11 mouse cellular contexts compared by ENCODE assay signal in the genomic region with DNA sequence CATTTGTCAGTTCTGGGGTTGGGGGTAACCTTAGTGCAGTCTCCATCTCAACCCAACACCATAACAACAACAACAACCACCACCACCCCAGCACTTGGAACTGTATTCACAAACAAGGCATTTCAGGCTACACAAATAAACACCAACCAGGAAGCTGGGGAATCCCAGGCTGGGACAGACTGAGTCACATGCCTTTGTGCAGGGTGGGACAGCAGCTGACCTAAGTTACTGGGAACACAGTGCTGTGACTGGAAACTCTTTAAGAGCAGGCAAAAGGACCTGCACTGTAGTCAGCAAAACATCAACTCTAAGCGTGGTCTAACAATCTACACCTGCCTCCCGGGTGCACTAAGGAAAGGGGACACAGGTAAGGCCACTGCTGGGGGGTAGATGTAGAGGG. TPM values are rescaled to one million over a fixed set of nuclear protein-coding genes. Genes with fewer than 3 reads are reported as not detected.
DNase-seq lines count a peak whose midpoint lies in the region; TF ChIP-seq lines count a peak whose summit lies in the region.
"Had no signal": no experiment of that assay in that cellular context is flagged by ENCODE, and none has a peak within 500 bp of the region (broad histone marks: within the 10 kb centered on the region; RNA-seq: fewer than 3 reads in every experiment).

No protein-coding gene starts in this region.

- TF ChIP-seq POLR2A in lung, adult 2 months (IDR thresholded peaks at IDR 0.05; ENCODE audit: borderline replicate concordance, extremely low read depth, low read depth, low read length), result peak; percentile 52; the same call in 1 of the 2 replicates
- TF ChIP-seq POLR2A in small intestine, adult 2 months (IDR thresholded peaks at IDR 0.05; ENCODE audit: low read depth, low read length), result no peak

- 33% methylated on average over 2 of the region's 2 CpGs for WGBS in lung, adult 2 months
- WGBS in heart, embryonic 10.5 days, result 80% methylated on average over 2 of the region's 2 CpGs
- 12% methylated on average over 2 of the region's 2 CpGs for WGBS in small intestine, adult 2 months

- no peak for TF ChIP-seq CTCF in lung, adult 2 months (IDR thresholded peaks at IDR 0.05; ENCODE audit: insufficient read depth, low read length)
- TF ChIP-seq CTCF in small intestine, adult 2 months (IDR thresholded peaks at IDR 0.05; ENCODE audit: extremely low read depth, insufficient read length, insufficient replicate concordance, low read depth, low read length), result no peak

- no peaks in the 10 kb centered on the region for H3K36me3 ChIP-seq in heart, embryonic 10.5 days
- H3K36me3 ChIP-seq in small intestine, adult 2 months (ENCODE audit: control insufficient read depth, insufficient read depth, low read length), result no peaks in the 10 kb centered on the region
- H3K36me3 ChIP-seq: midbrain, embryonic 12.5 days had no signal

- DNase-seq in lung, adult 2 months, result no peak
- DNase-seq in lung, postnatal 14 days, result no peak
- DNase-seq in heart, embryonic 10.5 days (ENCODE audit: low spot score), result no peak
- DNase-seq in kidney, postnatal 10 days, result peak; percentile 43
- no peak for DNase-seq in urinary bladder, postnatal 14 days (ENCODE audit: low spot score)
- DNase-seq in spleen, postnatal 10 days (ENCODE audit: low spot score in 2 of 2), result no peak
- no peak for DNase-seq in frontal cortex, adult 2 months (ENCODE audit: extremely low spot score in 1 of 2, low spot score in 1 of 2)
- DNase-seq: layer of hippocampus, adult 9-11 months had no signal

- H3K9me3 ChIP-seq in heart, embryonic 10.5 days, result no peaks in the 10 kb centered on the region
- H3K9me3 ChIP-seq: midbrain, embryonic 12.5 days had no signal

- H3K4me1 ChIP-seq in lung, adult 2 months (ENCODE audit: control insufficient read depth, insufficient read depth, low read length), result peaks cover 76% of the 10 kb centered on the region
- H3K4me1 ChIP-seq in heart, embryonic 10.5 days, result peaks cover 56% of the 10 kb centered on the region
- peaks cover 44% of the 10 kb centered on the region for H3K4me1 ChIP-seq in small intestine, adult 2 months (ENCODE audit: control insufficient read depth, insufficient read depth, insufficient read length, low read length)

- peak overlapping the region; percentile 59; the same call in 1 of the 2 replicates for H3K27ac ChIP-seq in heart, embryonic 10.5 days
- H3K27ac ChIP-seq in small intestine, adult 2 months (ENCODE audit: insufficient read depth, low read depth, low read length), result peak overlapping the region; percentile 64
- H3K27ac ChIP-seq: midbrain, embryonic 12.5 days had no signal

- no peaks in the 10 kb centered on the region for H3K27me3 ChIP-seq in heart, embryonic 10.5 days (ENCODE audit: insufficient read depth, poor library complexity, severe bottlenecking)
- H3K27me3 ChIP-seq in small intestine, adult 2 months (ENCODE audit: control insufficient read depth, insufficient read depth, low read length), result no peaks in the 10 kb centered on the region
- H3K27me3 ChIP-seq: midbrain, embryonic 12.5 days had no signal

- peak overlapping the region; percentile 44 for H3K4me3 ChIP-seq in lung, adult 2 months (replicated peaks; ENCODE audit: extremely low read depth, low read depth, low read length)
- H3K4me3 ChIP-seq in heart, embryonic 10.5 days, result no peak overlapping the region
- no peak overlapping the region for H3K4me3 ChIP-seq in small intestine, adult 2 months (ENCODE audit: low read depth, low read length)
- H3K4me3 ChIP-seq: midbrain, embryonic 12.5 days had no signal

RNA-seq across cellular contexts. Expression of a gene that starts 11.5 kb away (rescaled TPM):
- polyA plus RNA-seq in lung, adult 2 months (2012; rRNA removed), result not detected in 2 replicates
- 0.18 TPM in 1 of 2 replicates, not detected in the other for polyA plus RNA-seq in heart, embryonic 10.5 days (2016; fragmentation: Nextera tagmentation; extraction: Ambion mirVana)
- polyA plus RNA-seq in small intestine, adult 2 months (2012; rRNA removed), result not detected in 2 replicates
- polyA plus RNA-seq in frontal cortex, adult 2 months (2012; rRNA removed), result not detected in 2 replicates
- polyA plus RNA-seq: embryonic facial prominence, embryonic 11.5 days; midbrain, embryonic 12.5 days had no signal

RNA-seq across cellular contexts. Expression of a gene that starts 33.5 kb away (rescaled TPM):
- 88.4 and 109 TPM in 2 replicates for polyA plus RNA-seq in lung, adult 2 months (2012; rRNA removed)
- 17.3 and 18.3 TPM in 2 replicates for polyA plus RNA-seq in heart, embryonic 10.5 days (2016; fragmentation: Nextera tagmentation; extraction: Ambion mirVana)
- polyA plus RNA-seq in small intestine, adult 2 months (2012; rRNA removed), result 22.2 and 55.1 TPM in 2 replicates
- 57.6 and 60.4 TPM in 2 replicates for polyA plus RNA-seq in frontal cortex, adult 2 months (2012; rRNA removed)
